Mouse (Mus musculus): Measurements from ENCODE around the gene Usp34. TPM values are rescaled to one million over a fixed set of nuclear protein-coding genes. Genes with fewer than 3 reads are reported as not detected.
A peak's percentile ranks its signal among the peaks of the same experiment; 100 is the strongest.
"Not testable (repeated sequence)": the region's sequence is repeated elsewhere in the genome, so short reads cannot be mapped to it uniquely, and the experiment has no call there.

Usp34 gene
- polyA plus RNA-seq, 1 experiment from 2014 or later, result 24.9 TPM

DNA sequence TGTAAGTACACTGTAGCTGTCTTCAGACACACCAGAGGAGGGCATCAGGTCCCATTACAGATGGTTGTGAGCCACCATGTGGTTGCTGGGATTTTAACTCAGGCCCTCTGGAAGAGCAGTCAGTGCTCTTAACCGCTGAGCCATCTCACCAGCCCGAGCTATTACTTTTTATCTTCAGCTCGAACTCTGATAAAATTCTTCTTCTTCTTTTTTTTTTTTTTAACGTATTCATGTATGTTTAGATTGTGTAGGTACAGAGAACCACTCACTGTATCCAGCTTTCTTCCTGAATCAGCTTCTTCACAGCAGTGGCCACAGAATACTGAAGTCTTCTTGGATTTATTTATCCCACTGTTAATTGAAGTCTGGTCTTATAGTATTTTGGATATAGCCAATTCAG, 17.8 kb upstream of the Usp34 start:
- not testable (repeated sequence) for H3K27me3 ChIP-seq (ENCODE audit: control insufficient read depth, insufficient read depth, low read length); H3K9ac ChIP-seq (ENCODE audit: low read length); H3K9me3 ChIP-seq (replicated peaks; ENCODE audit: control insufficient read depth, low read length); H3K4me3 ChIP-seq (replicated peaks; ENCODE audit: low read length); ATAC-seq (ENCODE audit: insufficient read depth, low FRiP score); H3K4me2 ChIP-seq (ENCODE audit: low read depth, low read length); H3K4me1 ChIP-seq (ENCODE audit: control insufficient read depth, insufficient read depth, low read length); H3K27ac ChIP-seq (ENCODE audit: low read length)
- WGBS, result 74% methylated on average over 4 of the region's 4 CpGs
- peaks cover 45% of the 10 kb centered on the region for H3K36me3 ChIP-seq (ENCODE audit: control insufficient read depth, insufficient read depth, low read length)

DNA sequence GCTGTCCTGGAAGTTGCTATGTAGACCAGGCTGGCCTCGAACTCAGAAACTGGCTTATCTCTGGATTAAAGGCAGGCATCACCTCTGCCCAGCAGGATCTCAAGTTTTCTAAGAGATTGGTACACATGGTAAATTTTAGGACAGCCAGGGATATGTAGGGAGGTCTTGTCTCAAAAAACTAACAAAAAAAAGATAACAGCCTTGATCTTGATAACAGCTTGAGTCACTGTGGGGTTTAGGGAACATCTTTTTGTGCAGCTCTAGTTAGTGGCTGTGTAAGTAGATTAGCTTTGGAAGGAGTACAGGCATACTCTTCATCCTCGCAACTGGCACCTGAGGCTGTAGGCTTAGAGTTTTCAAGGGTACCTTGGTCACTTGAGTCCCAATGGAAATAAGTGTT, 9.3 kb upstream of the Usp34 start:
- Histone ChIP-seq H3K36me3 (ENCODE audit: control insufficient read depth, insufficient read depth, low read length) (peaks cover 20% of the 10 kb centered on the region), H3K4me2 (ENCODE audit: low read depth, low read length) (no peak overlapping the region), H3K27me3 (ENCODE audit: control insufficient read depth, insufficient read depth, low read length) (no peaks in the 10 kb centered on the region), H3K9me3 (replicated peaks; ENCODE audit: control insufficient read depth, low read length) (no peaks in the 10 kb centered on the region), H3K9ac (ENCODE audit: low read length) (no peak overlapping the region), H3K27ac (ENCODE audit: low read length) (no peak overlapping the region), H3K4me3 (replicated peaks; ENCODE audit: low read length) (no peak overlapping the region), H3K4me1 (ENCODE audit: control insufficient read depth, insufficient read depth, low read length) (no peaks in the 10 kb centered on the region)
- WGBS, result 96% methylated on average over 2 of the region's 2 CpGs
- ATAC-seq (ENCODE audit: insufficient read depth, low FRiP score), result no peak

DNA sequence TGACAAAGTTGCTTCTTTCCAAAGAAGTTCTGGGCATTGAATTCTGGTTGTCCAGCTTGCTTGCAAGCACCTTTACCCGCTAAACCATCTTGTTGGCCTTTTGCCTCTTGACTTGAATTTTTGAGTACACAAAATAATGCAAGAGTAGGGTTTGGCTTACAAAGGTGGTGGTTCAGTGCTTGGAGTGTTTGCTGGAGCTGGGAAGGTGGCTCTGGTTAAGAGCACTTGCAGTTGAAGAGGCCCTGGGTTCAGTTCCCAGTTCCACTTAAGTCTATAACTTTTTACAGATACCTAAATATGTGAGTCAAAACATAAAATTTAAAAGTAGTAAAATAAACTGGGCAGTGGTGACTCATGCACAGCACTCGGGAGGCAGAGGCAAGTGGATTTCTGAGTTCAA, 8.4 kb upstream of the Usp34 start:
- no peaks in the 10 kb centered on the region for H3K4me1 ChIP-seq (ENCODE audit: control insufficient read depth, insufficient read depth, low read length)
- 86% methylated on average over 2 of the region's 2 CpGs for WGBS
- no peaks in the 10 kb centered on the region for H3K27me3 ChIP-seq (ENCODE audit: control insufficient read depth, insufficient read depth, low read length)
- no peak overlapping the region for H3K4me3 ChIP-seq (replicated peaks; ENCODE audit: low read length)
- ATAC-seq (ENCODE audit: insufficient read depth, low FRiP score), result no peak
- no peak overlapping the region for H3K27ac ChIP-seq (ENCODE audit: low read length)
- H3K9ac ChIP-seq (ENCODE audit: low read length), result no peak overlapping the region
- H3K36me3 ChIP-seq (ENCODE audit: control insufficient read depth, insufficient read depth, low read length), result peaks cover 15% of the 10 kb centered on the region
- no peak overlapping the region for H3K4me2 ChIP-seq (ENCODE audit: low read depth, low read length)
- no peaks in the 10 kb centered on the region for H3K9me3 ChIP-seq (replicated peaks; ENCODE audit: control insufficient read depth, low read length)

DNA sequence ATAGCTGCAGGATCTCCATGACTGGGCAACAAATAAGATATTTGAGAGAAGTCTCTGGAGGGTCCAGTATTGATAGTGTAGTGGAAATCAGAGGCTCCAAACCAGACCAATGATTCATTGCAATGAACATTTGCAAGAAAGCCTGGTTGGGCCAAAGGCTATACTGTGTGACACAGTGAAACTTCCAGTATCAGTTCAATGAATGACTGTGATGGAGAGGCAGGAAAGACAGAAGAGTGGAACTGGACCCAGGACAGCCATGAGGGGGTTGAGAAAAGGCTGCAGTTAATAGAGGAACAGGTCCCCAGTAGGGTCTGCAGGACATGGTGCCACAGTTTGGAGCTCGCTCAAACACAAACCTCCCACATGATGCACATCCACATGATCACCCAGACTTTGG, 6.8 kb upstream of the Usp34 start:
- Histone ChIP-seq H3K4me3 (replicated peaks; ENCODE audit: low read length) (no peak overlapping the region), H3K27ac (ENCODE audit: low read length) (no peak overlapping the region), H3K27me3 (ENCODE audit: control insufficient read depth, insufficient read depth, low read length) (no peaks in the 10 kb centered on the region), H3K4me2 (ENCODE audit: low read depth, low read length) (no peak overlapping the region), H3K4me1 (ENCODE audit: control insufficient read depth, insufficient read depth, low read length) (no peaks in the 10 kb centered on the region), H3K9ac (ENCODE audit: low read length) (no peak overlapping the region), H3K9me3 (replicated peaks; ENCODE audit: control insufficient read depth, low read length) (no peaks in the 10 kb centered on the region), H3K36me3 (ENCODE audit: control insufficient read depth, insufficient read depth, low read length) (peaks cover 11% of the 10 kb centered on the region)
- ATAC-seq (ENCODE audit: insufficient read depth, low FRiP score), result peak; percentile 34; the same call in 1 of the 2 replicates
- WGBS, result 83% methylated on average over 1 of the region's 1 CpGs

DNA sequence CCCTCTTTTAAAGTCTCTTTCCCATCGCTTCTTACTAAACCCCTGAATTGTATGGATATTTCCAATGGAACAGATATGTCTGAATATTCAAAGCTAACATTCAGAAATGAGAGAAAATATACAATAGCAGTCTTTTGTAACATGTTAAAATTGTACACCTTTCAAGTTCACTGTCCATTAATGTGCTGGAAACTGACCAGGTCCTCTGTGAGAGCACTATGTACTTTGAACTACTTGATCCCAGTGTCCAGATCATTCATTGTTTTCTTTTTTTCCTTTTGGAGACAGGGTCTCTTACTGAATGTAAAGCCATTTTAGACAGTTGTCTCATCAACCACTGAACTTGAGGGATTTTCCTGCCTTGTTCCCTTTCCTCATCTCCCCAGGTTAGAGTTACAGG, 3.6 kb upstream of the Usp34 start:
- Histone ChIP-seq H3K4me2 (ENCODE audit: low read depth, low read length) (no peak overlapping the region), H3K27me3 (ENCODE audit: control insufficient read depth, insufficient read depth, low read length) (no peaks in the 10 kb centered on the region), H3K4me1 (ENCODE audit: control insufficient read depth, insufficient read depth, low read length) (0 out of 2 replicates have a peak, but pooled peaks cover 2% of the 10 kb centered on the region), H3K4me3 (replicated peaks; ENCODE audit: low read length) (no peak overlapping the region), H3K27ac (ENCODE audit: low read length) (no peak overlapping the region), H3K9ac (ENCODE audit: low read length) (no peak overlapping the region), H3K9me3 (replicated peaks; ENCODE audit: control insufficient read depth, low read length) (no peaks in the 10 kb centered on the region), H3K36me3 (ENCODE audit: control insufficient read depth, insufficient read depth, low read length) (peaks cover 2% of the 10 kb centered on the region; the same call in 1 of the 2 replicates)
- WGBS, result 74% methylated on average over 1 of the region's 1 CpGs
- ATAC-seq (ENCODE audit: insufficient read depth, low FRiP score), result no peak

DNA sequence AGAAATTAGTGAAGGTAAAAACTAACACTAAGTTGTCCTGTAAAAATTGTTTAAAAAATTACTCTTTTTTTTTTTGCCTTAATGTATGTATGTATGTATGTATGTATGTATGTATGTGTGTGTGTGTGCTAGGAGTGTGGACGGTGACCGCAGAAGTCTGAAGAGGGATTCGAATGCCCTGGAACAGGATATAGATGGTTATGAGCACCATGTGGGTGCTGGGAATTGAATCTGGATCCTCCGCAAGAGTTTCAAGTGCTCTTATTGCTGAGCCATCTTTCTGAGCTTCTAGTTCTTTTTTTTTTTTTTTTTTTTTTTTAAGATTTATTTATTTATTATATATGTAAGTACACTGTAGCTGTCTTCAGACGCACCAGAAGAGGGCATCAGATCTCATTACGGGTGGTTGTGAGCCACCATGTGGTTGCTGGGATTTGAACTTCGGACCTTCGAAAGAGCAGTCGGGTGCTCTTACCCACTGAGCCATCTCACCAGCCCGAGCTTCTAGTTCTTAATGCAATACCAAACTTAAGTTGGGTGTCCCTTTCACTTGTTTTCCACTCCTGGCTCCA, 1.5 kb upstream of the Usp34 start:
- not testable (repeated sequence) for H3K27me3 ChIP-seq (ENCODE audit: control insufficient read depth, insufficient read depth, low read length); ATAC-seq (ENCODE audit: insufficient read depth, low FRiP score); H3K9me3 ChIP-seq (replicated peaks; ENCODE audit: control insufficient read depth, low read length); H3K36me3 ChIP-seq (ENCODE audit: control insufficient read depth, insufficient read depth, low read length)
- H3K4me2 ChIP-seq (ENCODE audit: low read depth, low read length), result peak overlapping the region; percentile 77
- peak overlapping the region; percentile 99 for H3K27ac ChIP-seq (ENCODE audit: low read length)
- H3K4me1 ChIP-seq (ENCODE audit: control insufficient read depth, insufficient read depth, low read length), result peaks cover 11% of the 10 kb centered on the region; the same call in 1 of the 2 replicates
- 34% methylated on average over 10 of the region's 10 CpGs for WGBS
- H3K9ac ChIP-seq (ENCODE audit: low read length), result peak overlapping the region; percentile 96
- H3K4me3 ChIP-seq (replicated peaks; ENCODE audit: low read length), result peak overlapping the region; percentile 96

DNA sequence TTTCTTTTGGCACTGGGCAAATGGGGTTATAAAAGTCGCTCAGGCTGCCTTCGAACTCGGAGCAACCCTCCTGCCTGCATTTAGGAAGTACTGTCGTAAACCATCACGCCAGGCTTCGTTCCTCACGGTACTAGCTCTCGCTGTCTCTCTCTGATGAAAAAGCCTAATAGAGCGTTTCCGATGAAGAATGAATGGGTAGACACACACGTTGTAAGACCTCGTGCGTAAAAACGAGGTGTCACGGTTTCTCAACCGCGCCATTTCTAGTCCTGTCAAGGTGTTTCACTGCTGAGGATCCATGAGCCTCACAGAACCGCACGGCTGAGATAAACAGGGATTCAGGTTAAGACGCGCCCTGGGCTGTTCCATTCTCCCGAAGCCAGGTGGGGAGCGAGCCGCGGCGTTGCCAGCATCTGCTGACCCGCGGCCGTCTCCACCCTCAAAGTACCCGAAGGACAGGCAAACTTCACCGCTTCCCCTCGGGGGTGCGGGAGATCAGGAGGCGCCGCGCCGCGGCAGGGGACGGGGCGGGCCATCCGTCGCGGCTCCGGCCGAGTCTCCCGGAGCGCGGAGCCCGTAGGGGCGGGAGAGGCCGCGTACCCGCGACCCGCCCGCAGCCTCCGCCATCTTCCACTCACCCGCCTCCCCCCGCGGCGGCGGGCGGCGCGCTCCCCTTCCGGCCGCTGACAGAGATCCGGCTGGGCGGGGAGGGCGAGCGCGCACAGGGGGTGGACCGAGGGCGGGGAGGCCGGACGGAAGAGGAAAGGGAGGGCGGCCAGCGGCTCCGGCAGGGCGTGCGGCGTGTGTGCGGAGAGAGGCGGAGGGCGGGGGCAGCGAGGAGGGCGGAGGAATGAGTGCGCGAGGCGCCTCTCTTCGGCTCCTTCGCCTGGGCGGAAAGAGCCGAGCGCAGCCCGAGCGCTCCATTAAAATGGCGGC, 754 bp upstream of the Usp34 start:
- under 1% methylated on average over 73 of the region's 98 CpGs for WGBS

DNA sequence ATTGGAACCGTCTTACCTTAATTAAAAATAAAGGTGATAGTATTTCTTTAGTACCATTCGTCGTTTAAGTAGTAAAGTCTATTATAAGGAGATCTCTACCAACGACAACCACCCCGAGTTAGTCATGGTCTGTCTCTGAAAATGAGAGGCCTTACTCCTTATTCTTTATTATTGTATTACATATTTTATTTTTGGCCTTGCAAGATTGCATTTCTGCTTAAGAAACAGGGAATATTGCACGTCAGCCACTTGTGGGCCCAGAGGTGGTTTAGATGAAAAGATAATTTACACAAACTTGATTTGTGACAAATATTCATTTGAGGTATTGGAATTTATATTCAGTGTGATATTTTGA, 848 bp downstream of the Usp34 start:
- Histone ChIP-seq H3K9me3 (replicated peaks; ENCODE audit: control insufficient read depth, low read length) (no peaks in the 10 kb centered on the region), H3K4me2 (ENCODE audit: low read depth, low read length) (peak overlapping the region; percentile 73), H3K9ac (ENCODE audit: low read length) (peak overlapping the region; percentile 96), H3K27ac (ENCODE audit: low read length) (peak overlapping the region; percentile 99), H3K36me3 (ENCODE audit: control insufficient read depth, insufficient read depth, low read length) (no peaks in the 10 kb centered on the region), H3K4me1 (ENCODE audit: control insufficient read depth, insufficient read depth, low read length) (peaks cover 11% of the 10 kb centered on the region; the same call in 1 of the 2 replicates), H3K4me3 (replicated peaks; ENCODE audit: low read length) (peak overlapping the region; percentile 96), H3K27me3 (ENCODE audit: control insufficient read depth, insufficient read depth, low read length) (no peaks in the 10 kb centered on the region)
- under 1% methylated on average over 6 of the region's 6 CpGs for WGBS
- no peak for ATAC-seq (ENCODE audit: insufficient read depth, low FRiP score)

More for the DNA sequence above, 754 bp upstream of the Usp34 start:
- Histone ChIP-seq H3K36me3 (ENCODE audit: control insufficient read depth, insufficient read depth, low read length) (no peaks in the 10 kb centered on the region), H3K9ac (ENCODE audit: low read length) (peak overlapping the region; percentile 96), H3K9me3 (replicated peaks; ENCODE audit: control insufficient read depth, low read length) (no peaks in the 10 kb centered on the region), H3K4me3 (replicated peaks; ENCODE audit: low read length) (peak overlapping the region; percentile 96), H3K27ac (ENCODE audit: low read length) (peak overlapping the region; percentile 99), H3K27me3 (ENCODE audit: control insufficient read depth, insufficient read depth, low read length) (no peaks in the 10 kb centered on the region), H3K4me2 (ENCODE audit: low read depth, low read length) (peak overlapping the region; percentile 77), H3K4me1 (ENCODE audit: control insufficient read depth, insufficient read depth, low read length) (peaks cover 11% of the 10 kb centered on the region; the same call in 1 of the 2 replicates)
- ATAC-seq (ENCODE audit: insufficient read depth, low FRiP score), result peak; percentile 97

DNA sequence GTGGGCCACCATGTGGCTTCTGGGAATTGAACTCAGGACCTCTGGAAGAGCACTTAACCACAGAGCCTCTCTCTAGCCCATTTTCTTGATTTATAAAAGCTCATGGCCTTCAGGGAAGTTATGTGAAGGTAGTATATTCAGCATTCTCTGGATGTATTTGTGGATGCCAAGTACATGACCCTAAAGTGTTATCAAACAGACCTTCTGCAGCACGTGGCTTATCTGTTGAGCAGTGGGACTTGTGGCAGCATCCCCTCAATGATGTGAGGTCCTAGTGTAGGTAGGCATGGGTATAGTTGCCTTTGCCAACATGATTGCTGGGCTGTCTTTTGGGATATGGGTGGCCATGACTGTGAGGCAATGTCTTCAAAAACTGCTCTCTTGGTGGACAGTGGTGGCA, 6.8 kb downstream of the Usp34 start:
- H3K36me3 ChIP-seq (ENCODE audit: control insufficient read depth, insufficient read depth, low read length), result no peaks in the 10 kb centered on the region
- WGBS, result 81% methylated on average over 1 of the region's 1 CpGs
- H3K9me3 ChIP-seq (replicated peaks; ENCODE audit: control insufficient read depth, low read length), result no peaks in the 10 kb centered on the region
- H3K27ac ChIP-seq (ENCODE audit: low read length), result no peak overlapping the region
- H3K9ac ChIP-seq (ENCODE audit: low read length), result no peak overlapping the region
- no peak overlapping the region for H3K4me2 ChIP-seq (ENCODE audit: low read depth, low read length)
- H3K27me3 ChIP-seq (ENCODE audit: control insufficient read depth, insufficient read depth, low read length), result no peaks in the 10 kb centered on the region
- ATAC-seq (ENCODE audit: insufficient read depth, low FRiP score), result no peak
- H3K4me3 ChIP-seq (replicated peaks; ENCODE audit: low read length), result no peak overlapping the region
- peaks cover 6% of the 10 kb centered on the region; the same call in 1 of the 2 replicates for H3K4me1 ChIP-seq (ENCODE audit: control insufficient read depth, insufficient read depth, low read length)

Measured in stomach, embryonic 16.5 days (tissue).